Mouse (Mus musculus): Measurements from ENCODE around the gene Ino80d.

GRCm38 (mm10) chr1:63123823-63124450 is 9.5 kb upstream of the Ino80d start:
- TF ChIP-seq GATA1 (IDR thresholded peaks at IDR 0.05; ENCODE audit: low read length) (no peak), TAL1 (IDR thresholded peaks at IDR 0.05; ENCODE audit: low read length) (no peak)

Data from erythroblast, embryonic 14.5 days (primary cell).